Comparison of ENCODE assay signal across 8 mouse cellular contexts in genomic region chr11:54093000-54093399, GRCm38 (mm10). TPM values are rescaled to one million over a fixed set of nuclear protein-coding genes. Genes with fewer than 3 reads are reported as not detected.
A peak's percentile ranks its signal among the peaks of the same experiment; 100 is the strongest.
DNase-seq lines count a peak whose midpoint lies in the region; ATAC-seq and TF ChIP-seq lines count a peak whose summit lies in the region.
"Had no signal": no experiment of that assay in that cellular context is flagged by ENCODE, and none has a peak within 500 bp of the region (broad histone marks: within the 10 kb centered on the region; RNA-seq: fewer than 3 reads in every experiment).

No protein-coding gene starts in this region.

- no peaks in the 10 kb centered on the region for H3K27me3 ChIP-seq in Patski
- no peaks in the 10 kb centered on the region for H3K27me3 ChIP-seq in kidney, postnatal 0 days (ENCODE audit: insufficient read depth, low read length)
- H3K27me3 ChIP-seq: heart, embryonic 13.5 days had no signal

- intact Hi-C loops in left cerebral cortex, adult 2 months (cut with DNase I) = no loop called here

- POLR2A ChIA-PET in Patski (lab: Charles Lee) = no interaction called here

- no peak overlapping the region for H3K27ac ChIP-seq in left cerebral cortex, adult 2 months
- H3K27ac ChIP-seq in kidney, postnatal 0 days = no peak overlapping the region
- H3K27ac ChIP-seq: heart, embryonic 13.5 days had no signal

- in situ Hi-C loops in Patski (cut with MboI; ENCODE audit: low pct_unique_long_range_greater_than_20kb) = no loop called here

- no peak overlapping the region for H3K4me2 ChIP-seq in kidney, postnatal 0 days (ENCODE audit: low read length)
- H3K4me2 ChIP-seq: heart, embryonic 13.5 days had no signal

- no peaks in the 10 kb centered on the region for H3K9me3 ChIP-seq in kidney, postnatal 0 days (replicated peaks; ENCODE audit: low read length)
- H3K9me3 ChIP-seq: heart, embryonic 13.5 days had no signal

- 7% methylated on average over 3 of the region's 3 CpGs for WGBS in kidney, postnatal 0 days

- DNase-seq in left cerebral cortex, adult 2 months (ENCODE audit: extremely low spot score in 1 of 2, low spot score in 2 of 2) = no peak
- DNase-seq in left cerebral cortex, adult 9 months (ENCODE audit: low spot score in 2 of 2) = no peak
- DNase-seq in Patski (ENCODE audit: low read depth, low spot score) = no peak
- DNase-seq in cerebellum, adult 9-10 months = peak; percentile 70
- DNase-seq in kidney, postnatal 0 days (ENCODE audit: low spot score) = no peak
- DNase-seq in natural killer cell, adult 2 months (ENCODE audit: low spot score in 2 of 2) = peak; percentile 14 to 44
- no peak for DNase-seq in ovary, adult 18-20 months (ENCODE audit: low spot score)

- no peak for ATAC-seq in Patski
- no peak for ATAC-seq in kidney, postnatal 0 days (replicated peaks; ENCODE audit: low FRiP score, low read depth)

- CTCF ChIA-PET in Patski (lab: Charles Lee) = interaction anchor here (0.8 to 6.3 kb wide), 14 partner anchors 12 to 430 kb away, joined by 3 to 103 read pairs (median 4); partner anchors contain the start of gene Rapgef6

- H3K36me3 ChIP-seq in kidney, postnatal 0 days (ENCODE audit: insufficient read depth, low read length) = no peaks in the 10 kb centered on the region
- H3K36me3 ChIP-seq: heart, embryonic 13.5 days had no signal

- H3K9ac ChIP-seq in kidney, postnatal 0 days (ENCODE audit: low read depth, low read length) = no peak overlapping the region
- H3K9ac ChIP-seq: heart, embryonic 13.5 days had no signal

- no peaks in the 10 kb centered on the region; the same call in 1 of the 2 replicates for H3K4me1 ChIP-seq in kidney, postnatal 0 days (replicated peaks; ENCODE audit: insufficient read depth, low read length)

- TF ChIP-seq CTCF in left cerebral cortex, adult 2 months (IDR thresholded peaks at IDR 0.05) = peak; percentile 74
- TF ChIP-seq CTCF in Patski (IDR thresholded peaks at IDR 0.05) = peak; percentile 93
- TF ChIP-seq CTCF in kidney, postnatal 0 days (IDR thresholded peaks at IDR 0.05; ENCODE audit: low read depth) = peak; percentile 78

- no peak overlapping the region for H3K4me3 ChIP-seq in left cerebral cortex, adult 2 months
- no peak overlapping the region for H3K4me3 ChIP-seq in kidney, postnatal 0 days (replicated peaks; ENCODE audit: low read depth, low read length)
- H3K4me3 ChIP-seq: heart, embryonic 13.5 days had no signal

RNA-seq across cellular contexts. Expression of gene P4ha2, which starts 6.9 kb away (rescaled TPM):
- 10 to 100 TPM; 21.8 to 32.0 TPM for total RNA-seq in left cerebral cortex, adult 2 months (2021)
- polyA plus RNA-seq in Patski (2021) = 66.8 TPM
- polyA plus RNA-seq in kidney, postnatal 0 days (2015; fragmentation: Nextera tagmentation; extraction: Ambion mirVana) = 11.2 and 13.9 TPM in 2 replicates

RNA-seq across cellular contexts. Expression of gene Pdlim4, which starts 24.2 kb away (rescaled TPM):
- 10 to 100 TPM; 13.8 to 14.0 TPM for total RNA-seq in left cerebral cortex, adult 2 months (2021)
- polyA plus RNA-seq in Patski (2021) = 0.51 TPM
- 47.5 and 52.9 TPM in 2 replicates for polyA plus RNA-seq in kidney, postnatal 0 days (2015; fragmentation: Nextera tagmentation; extraction: Ambion mirVana)

Comparison
In these comparisons a context has a peak if more than half of its experiments do, and no peak if none do; other contexts are left out.
1. DNase-seq: peak in cerebellum, adult 9-10 months (single experiment) and natural killer cell, adult 2 months (2 of 2); none in left cerebral cortex, adult 2 months (0 of 2), left cerebral cortex, adult 9 months (0 of 2), Patski (single experiment), kidney, postnatal 0 days (single experiment) and ovary, adult 18-20 months (single experiment).
2. RNA of gene Pdlim4, which starts 24.2 kb away (polyA plus RNA-seq): 47.5 to 52.9 TPM in kidney, postnatal 0 days; 0.51 TPM in Patski (single experiment); every median in the first group is over 10 times any median in the second.
3. Peak in every context shown above with its lines, with median percentiles within 50 percentile points of each other: CTCF ChIP-seq.